ENCODE assay signal across 18 mouse cellular contexts in genomic region chr7:88230756-88231522, GRCm38 (mm10).
"Had no signal": no experiment of that assay in that cellular context is flagged by ENCODE, and none has a peak within 500 bp of the region (broad histone marks: within the 10 kb centered on the region; RNA-seq: fewer than 3 reads in every experiment).

No protein-coding gene starts in this region.

- H3K36me3 ChIP-seq: limb, embryonic 10.5 days; midbrain, embryonic 15.5 days; neural tube, embryonic 13.5 days had no signal

- H3K4me1 ChIP-seq: limb, embryonic 10.5 days; megakaryocyte, embryonic 14.5 days; midbrain, embryonic 15.5 days; neural tube, embryonic 13.5 days had no signal

- DNase-seq: kidney, adult 11 months; kidney, adult 9 months; kidney, postnatal 36 days; lung, embryonic 14.5 days; lung, postnatal 10 days; retina, postnatal 1 day; right cerebral cortex, postnatal 4 days; spleen, adult 18-20 months; thymus, adult 18-20 months; thymus, postnatal 14 days had no signal

- H3K9ac ChIP-seq: lung, embryonic 14.5 days; midbrain, embryonic 15.5 days; neural tube, embryonic 13.5 days had no signal

- H3K4me2 ChIP-seq: liver, embryonic 11.5 days; lung, embryonic 14.5 days; midbrain, embryonic 11.5 days; midbrain, embryonic 15.5 days; neural tube, embryonic 13.5 days had no signal

- H3K27ac ChIP-seq: kidney, postnatal 0 days; left cerebral cortex, adult 2 months; limb, embryonic 10.5 days; midbrain, embryonic 15.5 days; neural tube, embryonic 13.5 days had no signal

- H3K4me3 ChIP-seq: left cerebral cortex, adult 2 months; limb, embryonic 10.5 days; megakaryocyte, embryonic 14.5 days; midbrain, embryonic 15.5 days; neural tube, embryonic 13.5 days had no signal

- H3K27me3 ChIP-seq: megakaryocyte, embryonic 14.5 days; midbrain, embryonic 15.5 days; neural tube, embryonic 13.5 days had no signal

- H3K9me3 ChIP-seq: limb, embryonic 10.5 days; megakaryocyte, embryonic 14.5 days; midbrain, embryonic 15.5 days; neural tube, embryonic 13.5 days had no signal
